Mouse (Mus musculus) liver, embryonic 11.5 days (tissue): ENCODE data around the gene Syt14. TPM values are rescaled to one million over a fixed set of nuclear protein-coding genes. Genes with fewer than 3 reads are reported as not detected.

ENCODE experiments used
- ATAC-seq: fragments of 200-750 bp; cut with Nextera tagmentation; replicated peaks from 2 replicates; pipeline ENCODE4 v1.8.0; 2017; ENCODE audit warnings: moderate number of reproducible peaks, mild to moderate bottlenecking, moderate TSS enrichment, moderate library complexity; ENCODE audit not compliant: low FRiP score
- DNase-seq: peaks from one replicate; pipeline ENCODE4 v3.0.0-alpha.2; 2017; ENCODE audit warnings: low spot score
- H3K27ac ChIP-seq: fragments of 300-500 bp; sonication (generic); 2 replicates; pipeline ENCODE4 v1.5.1; 2014; ENCODE audit warnings: mild to moderate bottlenecking, low read depth, low read length, control low read depth
- H3K27me3 ChIP-seq: fragments of 300-500 bp; sonication (generic); replicated peaks from 2 replicates; pipeline ENCODE4 v1.6.1; 2014; ENCODE audit warnings: low read length, mixed read lengths; ENCODE audit not compliant: control insufficient read depth, insufficient read depth
- H3K36me3 ChIP-seq: fragments of 300-500 bp; sonication (generic); 2 replicates; pipeline ENCODE4 v1.6.1; 2014; ENCODE audit warnings: mild to moderate bottlenecking, low read length, moderate library complexity, mixed read lengths; ENCODE audit not compliant: control insufficient read depth, insufficient read depth
- H3K4me1 ChIP-seq: fragments of 300-500 bp; sonication (generic); replicated peaks from 2 replicates; pipeline ENCODE4 v1.6.1; 2014; ENCODE audit warnings: low read length, mixed read lengths; ENCODE audit not compliant: control insufficient read depth, insufficient read depth
- H3K4me2 ChIP-seq: fragments of 300-500 bp; sonication (generic); 2 replicates; pipeline ENCODE4 v1.6.1; 2014; ENCODE audit warnings: mild to moderate bottlenecking, control low read depth, moderate library complexity
- H3K4me3 ChIP-seq: fragments of 300-500 bp; sonication (generic); 2 replicates; pipeline ENCODE4 v1.5.1; 2014; ENCODE audit warnings: low read depth, low read length, control low read depth
- H3K9ac ChIP-seq: fragments of 300-500 bp; sonication (generic); 2 replicates; pipeline ENCODE4 v1.6.1; 2014; ENCODE audit warnings: low read depth, low read length, control low read depth
- H3K9me3 ChIP-seq: fragments of 300-500 bp; sonication (generic); 2 replicates; pipeline ENCODE4 v1.6.1; 2016; ENCODE audit warnings: low read length, inconsistent platforms, mixed read lengths; ENCODE audit not compliant: control insufficient read depth
- WGBS: fragments of 180-500 bp; shearing (Covaris S2); extraction: QIAGEN DNeasy Blood & Tissue Kit; methylation state at CpG from one replicate; pipeline ENCODE4 v1.1.7; 2014; 5-methylcytosine and 5-hydroxymethylcytosine counted together
- polyA plus RNA-seq: library from polyadenylated mRNA; unstranded; fragments of >200 nt; fragmentation: Nextera tagmentation; extraction: Ambion mirVana; gene quantifications from 2 replicates; pipeline ENCODE4 v1.2.1, GENCODE M21; 2014

The Syt14 gene
- polyA plus RNA-seq, 1 experiment from 2014 or later: 2.3 TPM

DNA sequence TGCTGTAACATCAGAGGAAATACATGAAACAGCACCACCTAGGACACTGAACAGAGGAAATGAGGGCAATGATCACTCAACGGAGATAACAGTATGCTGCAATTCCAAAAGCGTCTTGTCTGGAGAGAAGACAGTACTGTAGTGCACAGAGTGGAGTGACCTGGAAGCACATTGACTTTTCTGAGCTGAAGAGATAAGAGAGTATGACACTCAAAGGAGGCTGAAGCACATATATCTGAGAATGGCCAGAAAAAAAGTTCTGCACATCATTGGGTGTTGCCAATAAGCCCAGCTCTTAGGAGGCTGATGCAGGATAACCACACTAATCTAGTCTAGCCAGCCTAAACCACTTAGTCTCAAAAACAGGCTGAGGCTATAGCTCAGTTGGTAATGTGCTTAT is 34.0 kb downstream of the Syt14 start:
- H3K9me3 ChIP-seq: no peaks in the 10 kb centered on the region
- no peaks in the 10 kb centered on the region for H3K36me3 ChIP-seq
- peak overlapping the region; percentile 49 for H3K4me2 ChIP-seq
- no peak overlapping the region for H3K9ac ChIP-seq
- ATAC-seq (peak; percentile 99), DNase-seq (no peak)
- peaks cover 14% of the 10 kb centered on the region for H3K4me1 ChIP-seq
- peak overlapping the region; percentile 82 for H3K27ac ChIP-seq
- no peaks in the 10 kb centered on the region for H3K27me3 ChIP-seq
- 38% methylated on average over 2 of the region's 2 CpGs for WGBS
- no peak overlapping the region for H3K4me3 ChIP-seq

DNA sequence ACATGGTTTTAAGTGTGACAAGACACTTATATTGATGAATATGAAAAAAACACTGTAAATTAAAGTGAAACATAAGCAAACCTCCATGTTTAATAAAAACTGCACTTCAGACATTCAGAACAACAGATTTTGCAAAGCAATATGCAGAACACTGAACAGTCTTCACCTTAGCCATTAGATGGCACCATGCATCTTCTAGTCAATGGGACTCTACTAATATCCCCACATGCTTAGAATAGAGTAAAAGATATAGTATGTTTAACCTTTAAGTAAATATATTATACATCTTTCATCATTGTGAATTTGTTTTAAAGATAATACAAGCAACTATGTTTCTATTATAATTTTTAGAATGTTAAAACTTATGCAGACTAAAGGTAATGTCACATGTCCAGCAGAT is 34.7 kb downstream of the Syt14 start:
- Histone ChIP-seq H3K9ac (no peak overlapping the region), H3K4me2 (peak overlapping the region; percentile 49), H3K27me3 (no peaks in the 10 kb centered on the region), H3K36me3 (no peaks in the 10 kb centered on the region), H3K9me3 (no peaks in the 10 kb centered on the region), H3K4me3 (no peak overlapping the region), H3K4me1 (peaks cover 14% of the 10 kb centered on the region), H3K27ac (peak overlapping the region; percentile 82)
- no peak; the same call in 1 of the 2 replicates for ATAC-seq
- DNase-seq: no peak

DNA sequence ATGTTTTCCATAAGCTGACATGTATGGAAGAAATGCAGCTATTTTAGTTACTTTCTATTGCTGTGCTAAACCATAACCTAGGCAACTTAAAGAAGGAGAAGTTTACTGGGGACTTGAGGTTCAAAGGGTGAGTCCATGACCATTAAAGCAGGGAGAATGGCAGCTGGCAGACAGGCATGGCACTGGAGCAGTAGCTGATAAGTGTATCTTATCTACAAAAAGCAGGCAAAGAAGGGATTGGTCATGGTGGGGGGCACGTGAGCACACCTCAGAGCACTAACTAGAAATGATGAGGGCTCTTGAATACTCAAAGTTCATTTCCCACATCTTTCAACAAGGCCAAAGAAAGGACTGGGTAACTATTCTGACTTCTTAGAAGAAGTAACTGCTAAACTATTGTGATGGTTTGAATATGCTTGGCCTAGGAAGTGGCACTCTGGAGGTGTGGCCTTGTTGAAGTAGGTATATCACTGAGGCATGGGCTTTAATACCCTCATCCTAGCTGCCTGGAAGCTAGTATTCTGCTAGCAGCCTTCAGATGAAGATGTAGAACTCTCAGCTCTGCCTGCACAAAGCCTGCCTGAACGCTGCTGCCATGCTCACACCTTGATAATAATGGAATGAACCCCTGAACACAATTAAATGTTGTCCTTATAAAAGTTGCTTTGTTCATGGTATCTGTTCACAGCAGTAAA is 41.2 kb downstream of the Syt14 start:
- no peaks in the 10 kb centered on the region for H3K27me3 ChIP-seq
- 57% methylated on average over 2 of the region's 2 CpGs for WGBS
- H3K9ac ChIP-seq: no peak overlapping the region
- no peak for DNase-seq
- H3K27ac ChIP-seq: peak overlapping the region; percentile 47
- peaks cover 14% of the 10 kb centered on the region for H3K4me1 ChIP-seq
- ATAC-seq: peak; percentile 94
- no peak overlapping the region for H3K4me3 ChIP-seq
- peak overlapping the region; percentile 28; the same call in 1 of the 2 replicates for H3K4me2 ChIP-seq
- H3K9me3 ChIP-seq: no peaks in the 10 kb centered on the region
- H3K36me3 ChIP-seq: no peaks in the 10 kb centered on the region

DNA sequence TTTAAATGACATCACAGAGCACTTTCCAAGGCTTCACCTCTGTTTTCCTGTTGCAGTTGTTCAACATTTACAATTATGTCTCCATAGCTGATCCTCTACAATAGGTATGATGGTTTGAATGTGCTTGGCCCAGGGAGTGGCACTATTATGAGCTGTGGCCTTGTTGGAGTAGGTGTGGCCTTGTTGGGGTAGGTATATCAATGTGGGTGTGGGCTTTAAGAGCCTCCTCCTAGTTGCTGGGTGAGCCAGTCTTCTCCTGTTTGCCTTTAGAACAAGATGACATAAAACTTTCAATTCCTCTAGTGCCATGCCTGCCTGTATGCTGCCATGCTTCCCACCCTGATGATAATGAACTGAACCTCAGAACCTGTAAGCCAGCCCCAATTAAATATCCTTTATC is 42.1 kb downstream of the Syt14 start:
- Histone ChIP-seq H3K4me1 (peaks cover 14% of the 10 kb centered on the region), H3K27me3 (no peaks in the 10 kb centered on the region), H3K36me3 (no peaks in the 10 kb centered on the region), H3K4me2 (peak overlapping the region; percentile 28; the same call in 1 of the 2 replicates), H3K4me3 (no peak overlapping the region), H3K27ac (peak overlapping the region; percentile 47; the same call in 1 of the 2 replicates), H3K9me3 (no peaks in the 10 kb centered on the region), H3K9ac (no peak overlapping the region)
- DNase-seq (no peak), ATAC-seq (peak; percentile 85)

DNA sequence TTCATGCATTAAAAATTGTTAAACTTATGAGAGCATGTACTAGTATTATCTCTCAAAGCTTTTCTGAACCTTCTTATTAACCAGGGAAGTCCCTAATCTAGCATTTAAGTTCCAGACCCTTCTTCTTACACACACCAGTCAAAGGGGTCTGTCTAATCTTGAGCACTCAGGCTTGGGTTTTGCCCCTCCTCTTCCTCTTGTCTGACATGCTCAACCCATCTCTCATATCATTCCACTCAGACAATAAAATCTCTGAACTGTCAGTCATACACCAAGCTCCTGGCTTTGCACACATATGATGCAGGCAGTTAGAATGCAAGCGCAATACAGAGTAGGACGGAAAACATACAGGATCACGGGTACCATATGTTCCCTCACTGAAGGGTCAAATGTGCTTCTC is 48.4 kb downstream of the Syt14 start:
- Histone ChIP-seq H3K27me3 (no peaks in the 10 kb centered on the region), H3K27ac (no peak overlapping the region), H3K36me3 (no peaks in the 10 kb centered on the region), H3K4me3 (no peak overlapping the region), H3K9ac (no peak overlapping the region), H3K9me3 (no peaks in the 10 kb centered on the region), H3K4me1 (0 out of 2 replicates have a peak, but pooled peaks cover 5% of the 10 kb centered on the region), H3K4me2 (no peak overlapping the region)
- 74% methylated on average over 3 of the region's 3 CpGs for WGBS
- peak; percentile 91 for ATAC-seq
- no peak for DNase-seq

DNA sequence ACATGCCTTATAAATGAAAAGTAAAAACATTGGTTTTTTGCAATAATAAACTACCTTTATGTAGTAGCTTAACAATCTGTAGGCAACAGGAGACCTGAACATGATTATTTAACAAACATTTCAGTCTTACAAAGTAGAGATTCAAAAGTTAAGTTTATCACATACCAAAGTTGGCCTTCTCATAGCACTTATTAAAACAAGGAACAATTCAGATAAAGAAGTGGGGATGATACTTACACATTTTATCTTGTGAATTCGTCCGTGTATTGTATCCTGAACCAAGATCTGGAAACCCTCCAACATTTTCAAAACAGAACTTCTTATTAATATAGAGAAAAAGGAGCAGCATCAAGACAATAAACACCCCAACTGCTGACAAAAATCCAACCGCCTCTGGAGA is 49.1 kb downstream of the Syt14 start:
- Histone ChIP-seq H3K4me1 (peaks cover 9% of the 10 kb centered on the region; the same call in 1 of the 2 replicates), H3K27ac (no peak overlapping the region), H3K9ac (no peak overlapping the region), H3K9me3 (no peaks in the 10 kb centered on the region), H3K27me3 (no peaks in the 10 kb centered on the region), H3K4me3 (no peak overlapping the region), H3K4me2 (no peak overlapping the region), H3K36me3 (no peaks in the 10 kb centered on the region)
- DNase-seq (no peak), ATAC-seq (no peak)
- WGBS: 61% methylated on average over 3 of the region's 3 CpGs

DNA sequence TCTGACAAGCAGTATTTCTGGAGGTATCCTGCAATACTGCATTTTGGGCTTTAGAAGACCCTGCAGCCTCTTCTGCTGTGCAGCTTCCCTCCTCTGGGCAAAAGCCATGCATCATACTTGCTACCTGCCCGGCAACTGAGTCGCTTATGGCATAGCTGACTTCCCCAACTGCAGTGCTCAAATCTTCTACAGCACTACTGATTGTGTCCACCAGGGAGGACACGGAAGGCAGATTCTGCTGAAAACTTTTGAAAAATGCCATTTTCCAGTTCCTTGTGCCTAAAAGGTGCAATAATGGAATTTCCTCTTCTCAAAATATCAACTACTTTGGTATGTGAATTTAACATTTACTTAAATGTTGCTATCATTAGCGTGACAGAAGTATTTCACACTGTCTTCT is 51.2 kb downstream of the Syt14 start:
- no peaks in the 10 kb centered on the region for H3K27me3 ChIP-seq
- H3K27ac ChIP-seq: no peak overlapping the region
- peaks cover 9% of the 10 kb centered on the region; the same call in 1 of the 2 replicates for H3K4me1 ChIP-seq
- 82% methylated on average over 4 of the region's 4 CpGs for WGBS
- DNase-seq (no peak), ATAC-seq (no peak)
- no peak overlapping the region for H3K9ac ChIP-seq
- no peaks in the 10 kb centered on the region for H3K9me3 ChIP-seq
- no peak overlapping the region for H3K4me3 ChIP-seq
- no peaks in the 10 kb centered on the region for H3K36me3 ChIP-seq
- H3K4me2 ChIP-seq: no peak overlapping the region

DNA sequence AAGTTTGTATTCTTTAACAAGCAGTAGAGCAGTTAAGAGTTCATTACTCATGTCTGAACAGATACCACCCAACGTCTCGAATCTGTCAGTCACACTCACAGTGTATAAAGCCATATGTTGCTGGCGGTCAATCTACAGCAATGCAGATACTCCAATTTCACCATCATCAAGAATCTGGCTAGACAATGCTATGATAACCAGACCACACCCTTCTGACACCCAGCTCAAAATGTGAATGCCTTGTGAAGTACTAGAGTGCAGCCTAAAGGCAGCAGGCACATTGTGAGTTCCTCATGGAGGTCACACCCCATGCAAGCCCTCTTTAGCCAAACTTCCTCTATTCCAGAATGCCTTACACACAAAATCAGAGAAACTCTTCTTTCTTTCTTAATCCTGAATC is 53.9 kb downstream of the Syt14 start:
- peaks cover 9% of the 10 kb centered on the region; the same call in 1 of the 2 replicates for H3K4me1 ChIP-seq
- peak; percentile 84 for ATAC-seq
- H3K27ac ChIP-seq: no peak overlapping the region
- no peak overlapping the region for H3K4me3 ChIP-seq
- H3K27me3 ChIP-seq: no peaks in the 10 kb centered on the region
- DNase-seq: no peak
- no peaks in the 10 kb centered on the region for H3K36me3 ChIP-seq
- no peaks in the 10 kb centered on the region for H3K9me3 ChIP-seq
- no peak overlapping the region for H3K9ac ChIP-seq
- H3K4me2 ChIP-seq: no peak overlapping the region
- 71% methylated on average over 3 of the region's 3 CpGs for WGBS

DNA sequence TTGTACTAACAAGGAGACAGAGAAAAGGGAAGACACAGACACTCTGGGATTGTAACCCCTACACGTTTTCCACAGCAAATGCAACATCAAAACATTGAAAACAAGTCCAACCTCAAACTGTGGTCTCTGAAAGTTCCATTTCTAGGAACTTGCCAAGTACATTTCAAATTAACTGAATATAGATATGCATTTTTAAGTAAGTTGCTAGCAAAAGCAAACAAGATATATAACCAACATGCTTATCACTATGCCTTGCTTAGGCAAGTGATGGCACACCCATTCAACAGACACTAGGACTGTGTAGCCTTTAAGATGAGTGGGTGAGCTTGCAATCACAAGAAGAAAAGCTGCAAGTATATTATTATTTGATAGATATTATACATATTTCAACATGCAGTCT is 54.5 kb downstream of the Syt14 start:
- ATAC-seq: peak; percentile 74
- Histone ChIP-seq H3K36me3 (no peaks in the 10 kb centered on the region), H3K9ac (no peak overlapping the region), H3K4me2 (no peak overlapping the region), H3K4me3 (no peak overlapping the region), H3K9me3 (no peaks in the 10 kb centered on the region), H3K27ac (no peak overlapping the region), H3K4me1 (peaks cover 8% of the 10 kb centered on the region; the same call in 1 of the 2 replicates), H3K27me3 (no peaks in the 10 kb centered on the region)
- 58% methylated on average over 1 of the region's 1 CpGs for WGBS
- no peak for DNase-seq
